Mouse (Mus musculus): ENCODE results near the gene Rufy4.

DNA sequence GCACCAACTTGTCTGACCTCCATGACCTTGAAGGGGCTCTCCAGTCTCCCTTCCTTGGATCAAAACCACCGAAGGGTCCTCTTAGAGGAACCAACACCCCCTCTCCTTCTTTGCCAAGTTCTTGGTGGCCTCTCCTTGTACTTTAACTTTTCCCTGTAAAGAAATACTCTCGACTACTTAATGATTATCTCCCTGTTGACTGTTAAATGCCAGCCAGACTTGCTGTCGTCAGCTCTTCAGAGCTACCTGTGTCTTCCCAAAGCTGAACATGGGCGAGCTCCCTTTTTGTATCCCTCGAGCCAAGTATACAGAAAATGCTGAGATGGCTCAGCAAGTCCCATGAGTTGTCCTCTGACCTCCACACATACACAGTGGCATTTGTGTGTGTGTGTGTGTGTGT, 31.9 kb upstream of the Rufy4 start:
- TF ChIP-seq CTCF (IDR thresholded peaks at IDR 0.05) = no peak
- TF ChIP-seq EP300 (IDR thresholded peaks at IDR 0.05) = no peak
